In the genomic region with DNA sequence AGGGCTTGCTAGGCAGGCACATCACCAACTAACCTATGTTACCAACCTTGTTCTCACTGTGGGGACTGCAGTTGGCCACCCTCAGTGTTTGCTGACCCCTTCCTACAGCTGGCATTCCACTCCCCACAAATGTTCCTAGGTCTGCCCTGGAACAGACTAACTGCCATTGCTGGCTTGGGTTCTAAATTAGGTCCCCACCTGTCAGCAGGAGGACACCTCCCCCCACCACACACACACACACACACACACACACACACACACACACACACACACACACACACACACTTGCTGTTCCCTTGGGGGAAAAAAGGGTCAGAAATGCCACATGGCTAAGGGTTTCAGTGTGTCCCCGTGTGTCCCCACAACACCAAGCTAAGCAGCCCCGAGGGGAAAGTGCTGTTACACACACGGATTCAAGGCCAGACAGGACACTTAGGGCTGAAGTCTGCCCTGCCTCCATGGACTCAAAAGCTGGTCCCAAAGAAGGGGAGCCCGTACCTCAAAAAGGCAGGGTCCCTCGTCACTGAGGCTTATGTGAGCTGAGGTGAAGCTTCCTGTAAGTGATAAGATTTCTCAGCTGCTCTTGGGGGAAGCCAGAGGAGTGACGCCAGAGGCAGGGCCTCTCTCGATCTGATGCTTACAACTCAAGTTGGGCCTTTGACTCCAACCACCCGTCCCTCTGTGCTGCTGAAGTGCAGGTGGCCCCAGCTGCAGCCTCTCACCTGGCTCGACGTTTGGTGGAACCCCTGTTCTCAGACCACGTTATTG, we compare ENCODE assay signal across 23 mouse cellular contexts.
DNase-seq lines count a peak whose midpoint lies in the region; ATAC-seq and TF ChIP-seq lines count a peak whose summit lies in the region.
"Had no signal": no experiment of that assay in that cellular context is flagged by ENCODE, and none has a peak within 500 bp of the region (broad histone marks: within the 10 kb centered on the region; RNA-seq: fewer than 3 reads in every experiment).

No protein-coding gene starts in this region.

- H3K4me2 ChIP-seq in myocyte (ENCODE audit: low read depth) = no peak overlapping the region
- H3K4me2 ChIP-seq: embryonic facial prominence, embryonic 12.5 days; embryonic facial prominence, embryonic 15.5 days; heart, embryonic 11.5 days; hindbrain, embryonic 13.5 days had no signal

- no peaks in the 10 kb centered on the region for H3K27me3 ChIP-seq in myocyte (ENCODE audit: control insufficient read depth, insufficient read depth, insufficient read length)
- H3K27me3 ChIP-seq: embryonic facial prominence, embryonic 12.5 days; embryonic facial prominence, embryonic 15.5 days; hindbrain, embryonic 13.5 days had no signal

- H3ac ChIP-seq in myocyte (ENCODE audit: control insufficient read depth, insufficient read length) = no peak overlapping the region

- H3K79me2 ChIP-seq in myocyte (ENCODE audit: control insufficient read depth, insufficient read depth) = no peaks in the 10 kb centered on the region

- ATAC-seq in inflammation-experienced regulatory T-cells, adult 6 months = peak; percentile 32
- no peak for ATAC-seq in CD4-positive, CD25-positive, alpha-beta regulatory T cell, adult 4 months
- ATAC-seq: forebrain, embryonic 14.5 days; forebrain, postnatal 0 days; hindbrain, embryonic 16.5 days had no signal

- DNase-seq in thymus, postnatal 14 days = peak; percentile 46
- no peak for DNase-seq in heart, postnatal 36 days
- DNase-seq in spleen, adult 12 weeks (ENCODE audit: low spot score) = no peak
- DNase-seq in layer of hippocampus, postnatal 14 days (ENCODE audit: low spot score in 2 of 2) = no peak
- DNase-seq: adrenal gland, adult 2 months; adrenal gland, postnatal 14 days; cerebellum, adult 11 months; cerebellum, adult 2 months; cerebellum, adult 9-11 months; cerebellum, postnatal 25 days; forebrain, postnatal 0 days; gastrocnemius, adult 2 months; gastrocnemius, postnatal 25 days had no signal

- no peak for TF ChIP-seq POLR2A in myocyte (IDR thresholded peaks at IDR 0.05; ENCODE audit: insufficient read length, low read depth)

- no peak overlapping the region for H3K4me3 ChIP-seq in myocyte
- H3K4me3 ChIP-seq: embryonic facial prominence, embryonic 12.5 days; embryonic facial prominence, embryonic 15.5 days; gastrocnemius, adult 2 months; hindbrain, embryonic 10.5 days; hindbrain, embryonic 13.5 days had no signal

- no peaks in the 10 kb centered on the region for H3K36me3 ChIP-seq in myocyte (ENCODE audit: control insufficient read depth, insufficient read depth)
- H3K36me3 ChIP-seq: embryonic facial prominence, embryonic 12.5 days; embryonic facial prominence, embryonic 15.5 days; hindbrain, embryonic 10.5 days; hindbrain, embryonic 13.5 days had no signal

- intact Hi-C loops in heart, postnatal 36 days (cut with DNase I) = no loop called here

TF ChIP-seq in myocyte, 11 proteins besides CTCF, POLR2A, EP300 and RAD21:
- peak; percentile 24 to 87 (median 81) for TF ChIP-seq MYOG (IDR thresholded peaks at IDR 0.05; ENCODE audit: control insufficient read depth in 1 of 3, insufficient read depth in 1 of 3, insufficient read length in 2 of 3, low read depth in 2 of 3)
- no peak for TF ChIP-seq CEBPB (IDR thresholded peaks at IDR 0.05; ENCODE audit: insufficient read depth, poor library complexity, severe bottlenecking)
- TF ChIP-seq MYOD1 (IDR thresholded peaks at IDR 0.05; ENCODE audit: control insufficient read depth in 1 of 3, insufficient read length in 2 of 3, low read depth in 2 of 3) = peak in 2 of 3 experiments; percentile 63 to 72
- TF ChIP-seq TCF12 (IDR thresholded peaks at IDR 0.05; ENCODE audit: insufficient read depth, poor library complexity, severe bottlenecking) = peak; percentile 55
TF ChIP-seq in myocyte: peak in this region for 3.
